In the genomic region with DNA sequence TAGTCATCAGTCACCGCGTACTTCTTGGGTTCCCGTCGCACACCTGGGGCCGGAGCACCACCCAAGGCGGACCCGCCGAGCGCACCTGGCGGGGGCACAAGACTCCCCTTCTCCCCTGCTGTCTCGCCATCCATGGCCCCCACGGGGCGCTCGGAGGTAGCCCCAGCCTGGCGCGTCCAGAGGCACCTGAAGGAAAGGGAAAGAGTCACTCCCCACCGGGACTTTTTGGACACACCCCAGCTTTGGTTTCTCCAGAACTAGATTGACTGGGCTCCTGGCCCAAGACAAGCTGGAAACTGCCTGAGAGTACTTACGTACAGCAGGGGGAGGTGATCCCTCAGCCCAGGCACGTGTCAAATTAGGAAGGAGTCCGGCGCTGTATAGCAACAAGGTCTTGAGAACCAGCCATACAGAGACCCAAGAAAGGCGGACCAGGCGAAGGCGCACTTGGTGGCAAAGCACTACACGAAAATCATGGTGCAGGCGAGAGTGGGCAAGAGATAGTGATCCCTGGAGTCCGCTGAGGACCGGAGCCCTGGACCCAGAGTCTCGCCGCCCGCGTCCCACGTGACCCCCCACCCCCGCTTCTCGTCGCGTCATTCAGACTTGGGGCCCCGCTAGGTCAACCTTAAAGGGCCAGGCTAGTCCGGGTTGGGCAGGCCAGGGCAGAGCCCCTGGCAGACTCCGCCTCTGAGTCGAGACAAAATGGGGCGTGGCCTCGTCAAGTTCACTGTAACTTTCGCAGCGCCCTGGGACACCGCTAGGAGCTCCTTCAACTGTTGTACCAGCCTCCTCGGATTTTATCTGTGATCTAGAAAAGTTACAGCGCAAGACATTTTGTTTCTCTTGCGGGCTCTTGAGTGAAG, we compare ENCODE assay signal across 8 mouse cellular contexts. TPM values are rescaled to one million over a fixed set of nuclear protein-coding genes. Genes with fewer than 3 reads are reported as not detected.
DNase-seq lines count a peak whose midpoint lies in the region; ATAC-seq and TF ChIP-seq lines count a peak whose summit lies in the region.

TSS of gene Mapkapk3 (minus strand) at position 667 of the 866 bp plus-strand sequence.

- no peak within 1 kb of the TSS for H3K27ac ChIP-seq in cerebellum, adult 2 months (ENCODE audit: insufficient read depth, low read length)
- no peak within 1 kb of the TSS for H3K27ac ChIP-seq in forebrain, postnatal 0 days (ENCODE audit: low read depth, low read length)

- no peak within 1 kb of the TSS for H3K9ac ChIP-seq in forebrain, postnatal 0 days

- no peaks in the 10 kb centered on the region for H3K27me3 ChIP-seq in cerebellum, adult 2 months (ENCODE audit: control insufficient read depth, insufficient read depth, low read length)
- 0 out of 2 replicates have a peak, but pooled peaks cover 4% of the 10 kb centered on the region for H3K27me3 ChIP-seq in forebrain, postnatal 0 days (ENCODE audit: insufficient read depth, low read length)

- TF ChIP-seq CTCF in cerebellum, adult 2 months (IDR thresholded peaks at IDR 0.05; ENCODE audit: borderline replicate concordance, insufficient read depth, low read depth, low read length), result no peak
- TF ChIP-seq CTCF in forebrain, postnatal 0 days (IDR thresholded peaks at IDR 0.05; ENCODE audit: low read depth), result peak; percentile 16

- H3K4me2 ChIP-seq in forebrain, postnatal 0 days (ENCODE audit: low read depth), result peak within 1 kb of the TSS; percentile 61

- peak; percentile 24; the same call in 1 of the 2 replicates for TF ChIP-seq POLR2A in cerebellum, adult 2 months (IDR thresholded peaks at IDR 0.05; ENCODE audit: borderline replicate concordance, insufficient read depth, low read length)

- H3K9me3 ChIP-seq in forebrain, postnatal 0 days (ENCODE audit: low read length), result no peaks in the 10 kb centered on the region

- peak; percentile 69 for ATAC-seq in forebrain, postnatal 0 days
- ATAC-seq in hematopoietic stem cell, adult 5-6 weeks (replicated peaks in 1 of 2; ENCODE audit: insufficient read depth in 1 of 2, low FRiP score in 2 of 2, low TSS enrichment in 1 of 2, low read depth in 1 of 2, poor library complexity in 2 of 2, severe bottlenecking in 2 of 2), result peak; percentile 69 to 76

- H3K4me1 ChIP-seq in cerebellum, adult 2 months (ENCODE audit: control insufficient read depth, insufficient read depth, low read length), result peaks cover 4% of the 10 kb centered on the region; the same call in 1 of the 2 replicates
- H3K4me1 ChIP-seq in forebrain, postnatal 0 days (ENCODE audit: insufficient read depth), result no peaks in the 10 kb centered on the region

- 3% methylated on average over 49 of the region's 49 CpGs for WGBS in cerebellum, adult 2 months
- WGBS in forebrain, postnatal 0 days, result 1% methylated on average over 49 of the region's 49 CpGs

- DNase-seq in NIH3T3 (ENCODE audit: low read depth), result peak; percentile 88
- peak; percentile 63 to 64 for DNase-seq in cerebellum, adult 2 months
- peak; percentile 44 for DNase-seq in forebrain, postnatal 0 days
- peak; percentile 39 to 42 for DNase-seq in layer of hippocampus, postnatal 14 days (ENCODE audit: low spot score in 2 of 2)
- peak; percentile 94 for DNase-seq in lung, postnatal 4 days
- DNase-seq in right cerebral cortex, adult 2 months (ENCODE audit: low spot score in 2 of 2), result peak; percentile 33 to 54
- DNase-seq in urinary bladder, postnatal 14 days (ENCODE audit: low spot score), result peak; percentile 94

- peak within 1 kb of the TSS; percentile 62 for H3K4me3 ChIP-seq in cerebellum, adult 2 months (replicated peaks; ENCODE audit: insufficient read depth, low read depth, low read length)
- peak within 1 kb of the TSS; percentile 24 for H3K4me3 ChIP-seq in forebrain, postnatal 0 days (ENCODE audit: low read depth, low read length)

- no peaks in the 10 kb centered on the region for H3K36me3 ChIP-seq in forebrain, postnatal 0 days (ENCODE audit: insufficient read depth)

RNA-seq across cellular contexts. Expression of gene Mapkapk3, which starts in this region (rescaled TPM):
- polyA plus RNA-seq in cerebellum, adult 2 months (2012; rRNA removed), result 10.5 and 11.7 TPM in 2 replicates
- total RNA-seq in forebrain, postnatal 0 days (2014; rRNA removed), result 1.5 and 1.6 TPM in 2 replicates
- polyA plus RNA-seq in forebrain, postnatal 0 days (2015; fragmentation: Nextera tagmentation; extraction: Ambion mirVana), result 1.2 and 1.5 TPM in 2 replicates
- 62.0 and 62.6 TPM in 2 replicates for total RNA-seq in hematopoietic stem cell, adult 5-6 weeks (2017)
- 1 to 10 TPM; 2.0 to 3.1 TPM for total RNA-seq in layer of hippocampus, postnatal 14 days (2021)

Comparison
In these comparisons a context has a peak if more than half of its experiments do, and no peak if none do; other contexts are left out.
1. RNA of gene Mapkapk3 (total RNA-seq): 62.0 to 62.6 TPM in hematopoietic stem cell, adult 5-6 weeks; 2.0 to 3.1 TPM in layer of hippocampus, postnatal 14 days and 1.5 to 1.6 TPM in forebrain, postnatal 0 days; every median in the first group is over 10 times any median in the second.
2. DNase-seq: peak in every context shown above with its lines; median percentile 94 in lung, postnatal 4 days; 94 in urinary bladder, postnatal 14 days; 88 in NIH3T3; 64 in cerebellum, adult 2 months; 44 in forebrain, postnatal 0 days; 44 in right cerebral cortex, adult 2 months; 40 in layer of hippocampus, postnatal 14 days.